Mouse (Mus musculus): Measurements from ENCODE around the gene Gm7697.
"Not testable (repeated sequence)": the region's sequence is repeated elsewhere in the genome, so short reads cannot be mapped to it uniquely, and the experiment has no call there.

Gm7697 gene

DNA sequence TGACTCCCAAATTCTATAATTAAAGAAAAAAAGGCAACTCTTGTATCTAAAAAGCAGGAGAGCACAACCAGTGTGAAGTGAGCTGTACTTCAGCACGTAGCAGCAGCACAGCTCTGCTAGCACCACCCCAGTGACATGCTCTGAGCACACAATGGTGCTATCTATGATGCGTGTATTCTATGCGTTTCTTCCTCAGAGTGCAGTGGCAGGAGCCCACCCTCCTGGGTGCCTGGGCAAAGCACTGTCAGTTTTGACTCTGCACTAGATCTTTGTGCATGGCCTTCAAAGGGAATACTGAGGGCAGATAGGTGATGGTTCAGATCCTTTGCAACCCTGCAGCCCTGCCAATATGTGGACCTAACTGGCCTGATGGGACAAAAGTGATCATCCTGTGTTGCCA, at the start of gene Gm7697:
Gm7697 (minus strand) TSS at position 101 of the 400 bp plus-strand sequence.
- not testable (repeated sequence) for ATAC-seq (ENCODE audit: low TSS enrichment)

DNA sequence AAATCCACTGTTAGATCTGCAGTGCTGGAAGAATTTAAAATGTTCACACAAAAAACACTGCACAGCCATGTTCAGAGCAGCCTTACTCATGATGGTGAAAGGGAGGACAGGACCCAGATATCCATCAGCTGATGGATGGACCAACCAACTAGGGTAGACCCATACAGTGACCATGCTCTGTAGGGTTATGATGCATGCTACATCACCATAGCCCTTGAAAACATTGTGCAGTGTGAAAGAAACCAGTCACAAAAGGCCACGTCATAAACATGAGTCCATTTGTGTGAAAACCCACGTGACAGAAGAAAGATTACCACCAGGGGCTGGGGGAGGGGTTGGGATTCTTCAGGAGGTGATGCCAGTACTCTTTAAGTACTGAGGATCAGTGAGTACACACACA, 28.5 kb upstream of the Gm7697 start:
- not testable (repeated sequence) for ATAC-seq (ENCODE audit: low TSS enrichment)

DNA sequence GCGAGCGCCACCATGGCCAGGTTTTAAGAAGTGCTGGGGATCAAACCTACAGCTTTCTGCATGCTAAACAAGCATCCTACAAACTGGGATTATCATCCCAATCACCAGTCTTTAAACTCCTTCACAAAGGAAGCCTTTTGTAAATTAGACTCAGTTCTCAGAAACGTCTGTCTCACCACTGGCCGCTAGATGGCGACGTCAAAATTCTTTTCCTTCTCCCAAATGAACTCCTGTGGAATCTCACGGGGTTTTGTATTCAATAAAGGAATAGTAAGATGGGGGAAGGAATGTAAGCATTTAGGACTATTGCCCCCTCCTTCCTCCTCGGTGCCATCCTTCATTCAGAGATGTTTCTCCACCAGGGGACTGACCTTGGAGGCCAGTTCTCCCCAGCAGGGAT, 26.8 kb upstream of the Gm7697 start:
- not testable (repeated sequence) for ATAC-seq (ENCODE audit: low TSS enrichment)

DNA sequence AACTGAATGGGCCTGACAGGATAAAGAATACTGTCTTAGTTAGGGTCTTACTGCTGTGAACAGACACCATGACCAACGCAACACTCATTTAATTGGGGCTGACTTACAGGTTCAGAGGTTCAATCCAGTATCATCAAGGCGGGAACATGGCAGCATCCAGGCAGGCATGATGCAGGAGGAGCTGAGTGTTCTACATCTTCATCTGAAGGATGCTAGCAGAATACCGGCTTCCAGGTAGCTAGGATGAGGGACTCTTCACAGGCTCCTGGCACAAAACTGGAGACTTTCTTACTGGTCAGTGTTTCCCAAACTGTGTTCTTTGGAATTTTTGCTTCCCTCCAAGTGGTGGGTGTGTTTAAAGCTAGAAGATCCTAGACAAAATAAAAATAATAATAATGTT, 25.3 kb upstream of the Gm7697 start:
- ATAC-seq (ENCODE audit: low TSS enrichment), result not testable (repeated sequence)

DNA sequence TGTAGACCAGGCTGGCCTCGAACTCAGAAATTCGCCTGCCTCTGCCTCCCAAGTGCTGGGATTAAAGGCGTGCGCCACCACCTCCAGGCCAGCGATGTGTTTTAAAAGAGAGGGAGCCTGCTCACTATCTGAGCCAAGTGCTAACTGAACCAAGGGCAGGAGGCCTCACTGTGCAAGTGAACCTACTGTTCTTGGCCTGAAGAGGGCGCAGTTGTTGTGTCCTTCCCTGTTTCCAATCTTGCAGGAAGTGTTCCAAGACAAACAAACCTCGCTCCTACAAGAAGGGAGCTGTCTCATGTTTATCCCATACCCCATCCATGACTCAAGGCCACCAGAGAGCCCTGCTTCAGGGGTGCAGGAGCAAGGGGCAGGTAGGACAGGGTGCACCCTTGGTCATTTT, 24.4 kb upstream of the Gm7697 start:
- not testable (repeated sequence) for ATAC-seq (ENCODE audit: low TSS enrichment)

DNA sequence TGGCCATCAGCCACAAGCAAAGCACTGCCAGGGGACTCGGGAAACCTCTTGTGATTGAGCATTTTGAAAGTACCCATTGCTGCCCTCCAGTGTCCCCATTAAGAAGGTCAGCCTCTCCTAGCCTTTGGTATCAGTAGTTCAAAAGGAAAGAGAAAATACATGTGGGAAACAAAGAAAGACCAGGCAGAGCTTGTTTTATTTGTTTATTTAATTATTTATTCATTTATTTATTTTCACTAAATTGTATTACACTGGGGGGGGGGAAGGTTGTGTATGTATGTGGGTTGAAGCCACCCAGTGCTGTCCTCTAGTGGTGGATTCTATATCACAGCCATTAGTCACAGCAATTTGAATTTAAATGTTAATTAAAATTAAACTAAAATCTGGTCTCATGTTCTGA, 22.2 kb upstream of the Gm7697 start:
- not testable (repeated sequence) for ATAC-seq (ENCODE audit: low TSS enrichment)

DNA sequence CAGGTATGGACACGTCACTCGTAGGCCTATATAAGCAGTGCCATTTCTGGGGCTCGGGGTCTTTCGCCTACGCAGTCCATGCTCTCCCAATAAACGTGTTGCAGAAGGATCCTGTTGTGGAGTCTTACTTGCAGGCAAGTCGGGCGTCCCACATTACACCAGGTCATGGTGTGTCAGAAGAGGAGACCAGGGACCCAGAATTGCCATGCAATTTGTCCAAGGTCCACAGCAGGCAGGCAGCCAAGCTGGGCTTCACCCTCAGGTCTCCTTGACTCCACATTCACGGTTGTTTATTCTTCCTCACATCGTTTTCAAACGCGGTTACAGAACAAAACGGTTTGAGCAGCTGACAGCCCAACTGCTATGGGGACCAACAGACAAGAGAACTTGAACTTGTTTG, 21.7 kb upstream of the Gm7697 start:
- ATAC-seq (ENCODE audit: low TSS enrichment), result not testable (repeated sequence)

DNA sequence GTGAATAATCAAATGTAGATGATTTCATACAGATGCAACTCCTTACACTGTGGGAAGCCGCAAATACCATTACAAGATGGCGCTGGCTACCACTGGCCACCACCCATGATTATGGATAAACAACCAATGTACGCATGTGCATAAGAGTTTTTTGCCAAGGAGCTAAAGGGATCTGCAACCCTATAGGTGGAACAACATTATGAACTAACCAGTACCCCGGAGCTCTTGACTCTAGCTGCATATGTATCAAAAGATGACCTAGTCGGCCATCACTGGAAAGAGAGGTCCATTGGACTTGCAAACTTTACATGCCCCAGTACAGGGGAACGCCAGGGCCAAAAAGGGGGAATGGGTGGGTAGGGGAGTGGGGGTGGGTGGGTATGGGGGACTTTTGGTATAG, 21.2 kb upstream of the Gm7697 start:
- ATAC-seq (ENCODE audit: low TSS enrichment), result not testable (repeated sequence)

DNA sequence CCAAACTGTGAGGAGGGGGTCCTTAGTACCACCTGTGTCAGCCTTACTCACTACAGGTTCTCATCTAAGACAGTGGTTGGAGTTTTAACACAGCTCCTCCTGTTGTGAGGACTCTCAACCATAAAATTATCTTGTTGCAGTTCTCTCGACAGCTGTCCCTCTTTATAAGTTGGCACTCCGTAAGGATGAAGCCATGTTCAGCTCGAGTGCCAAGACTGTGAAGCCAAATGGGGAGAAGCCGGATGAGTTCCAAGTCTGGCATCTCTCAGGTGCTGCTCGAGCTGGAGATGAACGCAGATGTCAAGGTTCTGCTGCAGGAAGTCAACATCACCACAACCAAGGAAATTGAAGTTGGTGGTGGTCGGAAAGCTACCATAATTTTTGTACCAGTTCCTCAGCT, 18.0 kb upstream of the Gm7697 start:
- ATAC-seq (ENCODE audit: low TSS enrichment), result peak; percentile 89

DNA sequence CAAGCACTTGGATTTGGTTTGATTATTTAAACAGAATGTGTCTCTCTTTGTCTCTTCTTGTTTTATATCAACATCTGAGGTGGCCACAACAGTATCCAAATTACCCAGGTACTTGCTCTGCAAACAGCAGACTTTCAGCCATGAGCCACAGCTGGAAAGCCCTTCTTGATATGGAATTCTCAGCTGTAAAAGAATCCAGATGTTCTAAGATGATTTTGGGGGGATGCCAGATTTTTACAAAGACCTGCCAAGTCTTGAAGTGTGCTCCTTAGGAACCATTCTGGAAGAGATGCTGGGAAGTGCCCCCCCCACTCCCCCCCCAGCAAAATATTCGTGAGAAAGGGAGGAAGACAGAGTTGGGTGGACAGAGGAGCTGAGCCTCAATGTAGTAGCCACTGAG, 17.6 kb upstream of the Gm7697 start:
- not testable (repeated sequence) for ATAC-seq (ENCODE audit: low TSS enrichment)

DNA sequence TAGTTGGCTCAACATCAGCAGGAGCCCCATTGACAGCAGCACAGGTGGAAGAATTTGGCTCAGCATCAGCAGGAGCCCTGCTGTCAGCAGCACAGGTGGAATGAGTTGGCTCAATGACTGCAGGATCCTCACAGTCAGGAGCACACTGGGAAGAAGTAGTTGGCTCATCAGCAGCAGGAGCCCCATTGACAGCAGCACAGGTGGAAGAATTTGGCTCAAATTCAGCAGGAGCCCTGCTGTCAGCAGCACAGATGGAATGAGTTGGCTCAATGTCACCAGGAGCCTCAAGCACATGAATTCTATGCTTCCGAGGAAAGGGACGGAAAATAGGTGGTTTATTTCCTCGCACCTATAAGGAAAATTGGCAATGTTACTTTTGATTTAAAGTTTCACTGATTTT, 47.8 kb downstream of the Gm7697 start:
- not testable (repeated sequence) for ATAC-seq (ENCODE audit: low TSS enrichment)

DNA sequence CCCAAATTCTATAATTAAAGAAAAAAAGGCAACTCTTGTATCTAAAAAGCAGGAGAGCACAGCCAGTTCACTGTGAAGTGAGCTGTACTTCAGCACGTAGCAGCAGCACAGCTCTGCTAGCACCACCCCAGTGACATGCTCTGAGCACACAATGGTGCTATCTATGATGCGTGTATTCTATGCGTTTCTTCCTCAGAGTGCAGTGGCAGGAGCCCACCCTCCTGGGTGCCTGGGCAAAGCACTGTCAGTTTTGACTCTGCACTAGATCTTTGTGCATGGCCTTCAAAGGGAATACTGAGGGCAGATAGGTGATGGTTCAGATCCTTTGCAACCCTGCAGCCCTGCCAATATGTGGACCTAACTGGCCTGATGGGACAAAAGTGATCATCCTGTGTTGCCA, 69.3 kb downstream of the Gm7697 start, which contains the start of gene Gm9495:
Gm9495 (minus strand) TSS at position 101 of the 400 bp plus-strand sequence.
- not testable (repeated sequence) for ATAC-seq (ENCODE audit: low TSS enrichment)
